Mouse (Mus musculus) bone marrow, adult 2 months (tissue): ENCODE data around the gene C1qc.

Experiments used
- CTCF ChIP-seq: fragments of 200-500 bp; IDR thresholded peaks from 2 replicates; pipeline ENCODE4 v1.5.1; 2011; ENCODE audit warnings: low read length, control low read depth; ENCODE audit not compliant: control insufficient read depth, insufficient read depth
- POLR2A ChIP-seq: fragments of 200-500 bp; IDR thresholded peaks from 2 replicates; pipeline ENCODE4 v1.6.1; 2011; ENCODE audit warnings: low read depth, mild to moderate bottlenecking, control low read depth, low read length, borderline replicate concordance; ENCODE audit not compliant: control insufficient read depth

DNA sequence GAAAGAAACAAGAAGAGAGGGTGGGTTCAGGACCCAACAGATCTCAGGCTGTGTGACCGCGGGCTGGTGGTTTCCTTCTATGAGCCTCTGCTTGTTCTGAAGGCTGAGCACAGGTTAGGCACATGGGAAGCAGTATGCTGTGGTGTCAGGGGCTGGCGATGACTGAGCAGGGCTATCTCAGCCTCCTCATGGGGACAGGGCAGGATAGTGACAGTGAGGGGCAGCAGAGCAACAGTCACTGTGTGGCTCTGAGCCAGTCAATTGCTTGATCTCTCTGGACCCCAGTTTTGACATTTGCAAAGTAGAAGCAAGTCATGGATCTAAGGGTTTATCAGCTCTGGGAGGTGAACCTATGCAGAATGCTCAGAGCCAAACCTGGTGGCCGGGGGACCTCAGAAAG lies 1.8 kb downstream of the C1qc start:
- TF ChIP-seq CTCF (no peak), POLR2A (no peak)
